Mouse (Mus musculus): ENCODE results near the gene Pank1.

The Pank1 gene

GRCm38 (mm10) chr19:34878603-34879541 is at the start of gene Pank1:
TSS of gene Pank1 (minus strand) at chr19:34879455.
- peak; percentile 56 for ATAC-seq (ENCODE audit: low TSS enrichment)

GRCm38 (mm10) chr19:34922603-34922963 is 43.3 kb upstream of the Pank1 start:
- no peak for ATAC-seq (ENCODE audit: low TSS enrichment)

- peak; percentile 97 for ATAC-seq (ENCODE audit: low TSS enrichment)
Observed at GRCm38 (mm10) chr19:34921652-34922602, 42.7 kb upstream of the Pank1 start, which contains the start of gene Kif20b. TSS of gene Kif20b (plus strand) at chr19:34922361.

GRCm38 (mm10) chr19:34921253-34921651 is 42.0 kb upstream of the Pank1 start:
- ATAC-seq (ENCODE audit: low TSS enrichment): peak; percentile 26

- ATAC-seq (ENCODE audit: low TSS enrichment): no peak
Observed at GRCm38 (mm10) chr19:34920531-34920930, 41.3 kb upstream of the Pank1 start.

GRCm38 (mm10) chr19:34920066-34920465 is 40.8 kb upstream of the Pank1 start:
- no peak for ATAC-seq (ENCODE audit: low TSS enrichment)

- ATAC-seq (ENCODE audit: low TSS enrichment): no peak
Observed at GRCm38 (mm10) chr19:34912366-34912765, 33.1 kb upstream of the Pank1 start.

GRCm38 (mm10) chr19:34906772-34907171 is 27.5 kb upstream of the Pank1 start:
- ATAC-seq (ENCODE audit: low TSS enrichment): peak; percentile 69

GRCm38 (mm10) chr19:34905424-34905823 is 26.2 kb upstream of the Pank1 start:
- ATAC-seq (ENCODE audit: low TSS enrichment): no peak

GRCm38 (mm10) chr19:34904032-34904431 is 24.8 kb upstream of the Pank1 start:
- ATAC-seq (ENCODE audit: low TSS enrichment): no peak

- no peak for ATAC-seq (ENCODE audit: low TSS enrichment)
Observed at GRCm38 (mm10) chr19:34901735-34902134, 22.5 kb upstream of the Pank1 start.

GRCm38 (mm10) chr19:34901266-34901665 is 22.0 kb upstream of the Pank1 start:
- no peak for ATAC-seq (ENCODE audit: low TSS enrichment)

- ATAC-seq (ENCODE audit: low TSS enrichment): no peak
Observed at GRCm38 (mm10) chr19:34898941-34899340, 19.7 kb upstream of the Pank1 start.

- ATAC-seq (ENCODE audit: low TSS enrichment): no peak
Observed at GRCm38 (mm10) chr19:34897082-34897965, 18.1 kb upstream of the Pank1 start.

GRCm38 (mm10) chr19:34895082-34895481 is 15.8 kb upstream of the Pank1 start:
- no peak for ATAC-seq (ENCODE audit: low TSS enrichment)

- ATAC-seq (ENCODE audit: low TSS enrichment): no peak
Observed at GRCm38 (mm10) chr19:34891590-34891989, 12.3 kb upstream of the Pank1 start.

- ATAC-seq (ENCODE audit: low TSS enrichment): no peak
Observed at GRCm38 (mm10) chr19:34890981-34891380, 11.7 kb upstream of the Pank1 start.

- ATAC-seq (ENCODE audit: low TSS enrichment): no peak
Observed at GRCm38 (mm10) chr19:34886324-34886723, 7.1 kb upstream of the Pank1 start.

GRCm38 (mm10) chr19:34883526-34884224 is 4.4 kb upstream of the Pank1 start:
- no peak for ATAC-seq (ENCODE audit: low TSS enrichment)

GRCm38 (mm10) chr19:34882443-34882842 is 3.2 kb upstream of the Pank1 start:
- ATAC-seq (ENCODE audit: low TSS enrichment): no peak

- no peak for ATAC-seq (ENCODE audit: low TSS enrichment)
Observed at GRCm38 (mm10) chr19:34881160-34881559, 1.9 kb upstream of the Pank1 start.
